Mouse (Mus musculus) cerebellum, adult 2 months (tissue): ENCODE measurements at regions not wholly inside any gene's neighbourhood (a gene's known extent, or its start where the extent isn't known, plus 50 kb on each side); places are given as distances from the start of the nearest gene placed in this dataset.

ENCODE experiments used
- DNase-seq, 2 experiments: peaks; one replicate each; pipeline ENCODE4 v3.0.0; 2021
- H3K27ac ChIP-seq: fragments of 200-500 bp; 2 replicates; pipeline ENCODE4 v1.5.1; 2012; ENCODE audit warnings: low read length, control low read depth, inconsistent platforms; ENCODE audit not compliant: insufficient read depth
- H3K27me3 ChIP-seq: fragments of 200-500 bp; 2 replicates; pipeline ENCODE4 v1.6.1; 2012; ENCODE audit warnings: inconsistent platforms, mild to moderate bottlenecking, low read length, moderate library complexity; ENCODE audit not compliant: control insufficient read depth, insufficient read depth
- H3K4me1 ChIP-seq: fragments of 200-500 bp; 2 replicates; pipeline ENCODE4 v1.6.1; 2011; ENCODE audit warnings: low read length; ENCODE audit not compliant: control insufficient read depth, insufficient read depth
- H3K4me3 ChIP-seq: fragments of 200-500 bp; replicated peaks from 2 replicates; pipeline ENCODE3; 2011; ENCODE audit warnings: mild to moderate bottlenecking, low read depth, low read length, control low read depth; ENCODE audit not compliant: insufficient read depth
- CTCF ChIP-seq: fragments of 200-500 bp; IDR thresholded peaks from 2 replicates; pipeline ENCODE4 v1.5.1; 2011; ENCODE audit warnings: low read depth, mild to moderate bottlenecking, control low read depth, low read length, moderate library complexity, borderline replicate concordance; ENCODE audit not compliant: insufficient read depth
- POLR2A ChIP-seq: fragments of 200-500 bp; IDR thresholded peaks from 2 replicates; pipeline ENCODE4 v1.6.1; 2011; ENCODE audit warnings: low read length, control low read depth, borderline replicate concordance; ENCODE audit not compliant: insufficient read depth
- WGBS: fragments of 180-500 bp; shearing (Covaris S2); methylation state at CpG from one replicate; pipeline ENCODE4 v1.1.7; 2018; 5-methylcytosine and 5-hydroxymethylcytosine counted together

GRCm38 (mm10) chr9:14032048-14032362 is 204.5 kb downstream of the Fam76b start:
- WGBS: 53% methylated on average over 1 of the region's 1 CpGs
- no peak for TF ChIP-seq CTCF
- TF ChIP-seq POLR2A: no peak
- H3K27ac ChIP-seq: no peak overlapping the region
- DNase-seq: no peak
- H3K4me1 ChIP-seq: no peaks in the 10 kb centered on the region
- H3K4me3 ChIP-seq: no peak overlapping the region
- no peaks in the 10 kb centered on the region for H3K27me3 ChIP-seq

GRCm38 (mm10) chr9:14035526-14035925 is 208.0 kb downstream of the Fam76b start:
- no peaks in the 10 kb centered on the region for H3K27me3 ChIP-seq
- no peak for DNase-seq
- no peak overlapping the region for H3K27ac ChIP-seq
- no peak overlapping the region for H3K4me3 ChIP-seq
- WGBS: 75% methylated on average over 2 of the region's 2 CpGs
- no peaks in the 10 kb centered on the region for H3K4me1 ChIP-seq
- TF ChIP-seq CTCF: no peak
- no peak for TF ChIP-seq POLR2A

- Histone ChIP-seq H3K4me3 (no peak overlapping the region), H3K27me3 (no peaks in the 10 kb centered on the region), H3K27ac (no peak overlapping the region), H3K4me1 (no peaks in the 10 kb centered on the region)
- WGBS: 71% methylated on average over 2 of the region's 2 CpGs
- DNase-seq: no peak
- TF ChIP-seq POLR2A (no peak), CTCF (no peak)
Observed at GRCm38 (mm10) chr9:14041900-14042435, 214.5 kb downstream of the Fam76b start.

GRCm38 (mm10) chr9:14048224-14048623 is 220.7 kb downstream of the Fam76b start:
- TF ChIP-seq CTCF (no peak), POLR2A (no peak)
- WGBS: 17% methylated on average over 4 of the region's 4 CpGs
- H3K27me3 ChIP-seq: no peaks in the 10 kb centered on the region
- H3K27ac ChIP-seq: no peak overlapping the region
- DNase-seq: no peak
- no peak overlapping the region for H3K4me3 ChIP-seq
- H3K4me1 ChIP-seq: no peaks in the 10 kb centered on the region

DNA sequence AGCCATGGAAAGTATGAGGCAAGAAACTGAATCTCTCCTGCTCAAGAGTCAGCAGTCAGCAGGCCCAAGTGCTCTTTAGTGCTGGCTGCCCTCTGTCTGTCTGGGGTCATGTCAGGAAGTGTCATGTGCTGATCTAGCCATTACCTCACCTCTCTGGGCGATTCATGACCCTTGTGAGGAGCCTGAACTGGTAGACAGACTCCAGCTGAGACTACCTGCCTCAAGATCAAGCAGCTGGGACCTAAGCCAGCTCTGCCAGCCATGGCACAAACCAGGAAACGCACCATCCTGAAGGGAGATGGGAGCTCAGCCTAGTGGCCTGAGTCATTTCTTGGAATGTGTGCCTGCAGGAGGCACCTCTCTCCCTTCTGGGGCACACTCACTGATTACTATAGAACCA is 221.2 kb upstream of the Sesn3 start:
- H3K4me3 ChIP-seq: no peak overlapping the region
- no peak for TF ChIP-seq CTCF
- TF ChIP-seq POLR2A: no peak
- H3K27me3 ChIP-seq: no peaks in the 10 kb centered on the region
- WGBS: 19% methylated on average over 2 of the region's 2 CpGs
- H3K27ac ChIP-seq: no peak overlapping the region
- no peak for DNase-seq
- H3K4me1 ChIP-seq: no peaks in the 10 kb centered on the region

DNA sequence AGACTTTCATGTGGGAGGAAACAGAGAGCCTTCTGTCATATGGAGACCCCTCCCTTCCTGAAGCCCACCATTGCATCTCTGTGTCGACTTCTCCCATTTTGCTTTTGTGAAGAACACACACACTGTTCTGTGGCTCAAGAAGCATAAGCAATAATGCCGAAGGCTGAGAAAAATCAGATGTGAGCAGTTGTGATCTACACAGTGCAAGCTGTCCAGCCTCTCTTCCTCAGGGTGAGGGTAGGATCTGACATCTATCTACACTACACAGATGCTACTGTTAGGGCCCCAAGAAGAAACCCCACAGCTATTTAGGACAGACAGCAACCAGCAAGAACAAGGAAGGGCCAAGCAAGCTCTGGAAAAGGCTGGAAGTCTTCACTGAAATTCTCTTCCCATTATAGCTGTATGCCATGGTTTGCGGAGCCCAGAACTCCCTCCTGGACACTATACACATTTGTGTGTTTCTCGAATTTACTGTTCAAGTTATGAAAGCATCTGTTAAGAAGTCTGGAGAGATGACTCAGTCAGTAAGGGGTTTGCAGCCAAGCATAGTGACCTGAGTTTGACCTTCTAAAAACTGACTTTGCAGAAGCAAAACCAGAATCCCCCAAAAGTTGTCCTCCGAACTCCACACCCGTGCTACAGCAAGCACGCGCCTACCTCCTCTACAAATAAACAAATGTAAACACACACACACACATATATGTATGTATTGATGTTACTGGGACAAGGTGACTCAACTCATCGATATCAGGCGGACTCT is 218.3 kb upstream of the Sesn3 start:
- 89% methylated on average over 10 of the region's 10 CpGs for WGBS
- no peak overlapping the region for H3K4me3 ChIP-seq
- no peak overlapping the region for H3K27ac ChIP-seq
- TF ChIP-seq CTCF (no peak), POLR2A (no peak)
- no peaks in the 10 kb centered on the region; the same call in 1 of the 2 replicates for H3K27me3 ChIP-seq
- no peaks in the 10 kb centered on the region for H3K4me1 ChIP-seq
- no peak for DNase-seq

DNA sequence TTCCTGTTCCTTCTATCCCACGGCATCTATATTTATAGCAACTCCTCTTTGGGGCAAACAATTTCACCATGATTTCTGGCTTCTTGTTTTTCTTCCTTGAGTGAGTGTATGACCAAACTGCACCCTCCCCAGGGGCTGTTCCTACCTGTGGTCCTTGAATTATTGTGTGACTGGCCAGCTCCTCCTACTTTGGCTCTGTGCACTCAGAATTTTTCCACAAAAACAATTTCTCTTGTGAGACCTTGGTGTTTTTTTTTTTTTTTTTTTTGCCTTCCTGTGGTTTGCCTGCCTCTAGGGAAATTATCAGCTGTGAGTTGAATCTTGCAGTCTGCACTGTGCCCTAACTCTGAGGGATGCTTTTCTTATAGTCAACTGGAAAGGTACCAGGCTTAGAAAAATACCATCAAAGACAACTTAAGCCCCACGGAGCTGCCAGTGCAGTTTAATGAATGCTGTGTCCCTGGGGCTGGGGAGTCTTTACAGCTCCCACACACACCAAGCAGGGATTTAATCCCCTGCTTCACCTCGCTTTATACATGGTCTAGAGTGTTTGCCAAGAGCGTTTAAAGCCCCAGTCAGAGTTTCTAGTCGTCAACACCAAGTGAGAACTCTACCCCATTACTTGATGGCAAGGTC is 216.2 kb upstream of the Sesn3 start:
- WGBS: 43% methylated on average over 5 of the region's 5 CpGs
- no peak for DNase-seq
- H3K27me3 ChIP-seq: no peaks in the 10 kb centered on the region; the same call in 1 of the 2 replicates
- no peak overlapping the region for H3K27ac ChIP-seq
- H3K4me3 ChIP-seq: no peak overlapping the region
- TF ChIP-seq POLR2A (no peak), CTCF (no peak)
- no peaks in the 10 kb centered on the region for H3K4me1 ChIP-seq
